Mouse (Mus musculus) MEL (cell line): ENCODE results near the gene Ager. TPM values are rescaled to one million over a fixed set of nuclear protein-coding genes. Genes with fewer than 3 reads are reported as not detected.

Experiments used
- DNase-seq: peaks from one replicate; pipeline ENCODE4 v3.0.0; 2011; ENCODE audit warnings: low read depth, low spot score
- H3K27ac ChIP-seq: 2 replicates; pipeline ENCODE4 v1.5.1; 2012; ENCODE audit warnings: low read depth, mild to moderate bottlenecking, control low read depth, low read length, moderate library complexity; ENCODE audit not compliant: control insufficient read depth
- H3K27me3 ChIP-seq, 2 experiments: fragments of 150-350 bp in 1 of 2; sonication (generic) in 1 of 2; 2 replicates each; pipeline ENCODE4 v1.6.1; 2012; ENCODE audit warnings: low read length in 2 of 2, mild to moderate bottlenecking in 2 of 2, improper control_type of control experiment in 1 of 2, moderate library complexity in 1 of 2; ENCODE audit not compliant: insufficient read depth in 2 of 2, control insufficient read depth in 1 of 2
- H3K36me3 ChIP-seq, 2 experiments: 2 replicates each; pipeline ENCODE4 v1.6.1; 2012 to 2014; ENCODE audit warnings: low read length in 2 of 2, improper control_type of control experiment in 1 of 2, inconsistent platforms in 1 of 2, mild to moderate bottlenecking in 1 of 2; ENCODE audit not compliant: insufficient read depth in 2 of 2, control insufficient read depth in 1 of 2
- H3K4me1 ChIP-seq, 2 experiments: fragments of 150-350 bp in 1 of 2; sonication (generic) in 1 of 2; 2 replicates each; pipeline ENCODE4 v1.6.1; 2012; ENCODE audit warnings: low read length in 2 of 2, improper control_type of control experiment in 1 of 2, mild to moderate bottlenecking in 1 of 2; ENCODE audit not compliant: insufficient read depth in 2 of 2, control insufficient read depth in 1 of 2
- H3K4me3 ChIP-seq, 2 experiments: fragments of 150-350 bp in 1 of 2; sonication (generic) in 1 of 2; 2 replicates each; pipeline ENCODE4 v1.5.1; 2012; ENCODE audit warnings: low read depth in 2 of 2, low read length in 2 of 2, mild to moderate bottlenecking in 2 of 2, moderate library complexity in 2 of 2, control low read depth in 1 of 2, improper control_type of control experiment in 1 of 2; ENCODE audit not compliant: control insufficient read depth in 1 of 2, insufficient read depth in 1 of 2
- H3K79me2 ChIP-seq: 2 replicates; pipeline ENCODE4 v1.6.1; 2012; ENCODE audit warnings: mild to moderate bottlenecking, low read length, moderate library complexity; ENCODE audit not compliant: control insufficient read depth, poor library complexity, insufficient read depth
- H3K9ac ChIP-seq: 2 replicates; pipeline ENCODE4 v1.6.1; 2012; ENCODE audit warnings: low read depth, mild to moderate bottlenecking, control low read depth, low read length, moderate library complexity; ENCODE audit not compliant: control insufficient read depth, poor library complexity, severe bottlenecking
- H3K9me3 ChIP-seq: fragments of 150-350 bp; sonication (generic); replicated peaks from 2 replicates; pipeline ENCODE4 v1.6.1; 2012; ENCODE audit warnings: mild to moderate bottlenecking, low read length, improper control_type of control experiment, moderate library complexity; ENCODE audit not compliant: insufficient read depth
- CHD2 ChIP-seq: IDR thresholded peaks from 2 replicates; pipeline ENCODE4 v1.6.1; 2011; ENCODE audit warnings: low read length, improper control_type of control experiment
- ELF1 ChIP-seq: IDR thresholded peaks from 2 replicates; pipeline ENCODE4 v1.6.1; 2014; ENCODE audit warnings: low read depth, mild to moderate bottlenecking, inconsistent platforms, low read length, improper control_type of control experiment, moderate library complexity
- EP300 ChIP-seq, 2 experiments: IDR thresholded peaks; 2 replicates each; pipeline ENCODE4 v1.6.1; 2011; ENCODE audit warnings: improper control_type of control experiment in 2 of 2, low read length in 2 of 2, low read depth in 1 of 2, mild to moderate bottlenecking in 1 of 2
- ETS1 ChIP-seq: IDR thresholded peaks from 2 replicates; pipeline ENCODE4 v1.6.1; 2012; ENCODE audit warnings: low read depth, mild to moderate bottlenecking, inconsistent platforms, low read length, improper control_type of control experiment, moderate library complexity
- GABPA ChIP-seq: IDR thresholded peaks from 2 replicates; pipeline ENCODE4 v1.6.1; 2012; ENCODE audit warnings: low read depth, mild to moderate bottlenecking, inconsistent platforms, low read length, improper control_type of control experiment, moderate library complexity
- HCFC1 ChIP-seq: IDR thresholded peaks from 2 replicates; pipeline ENCODE4 v1.6.1; 2012; ENCODE audit warnings: low read depth, mild to moderate bottlenecking, inconsistent platforms, low read length, improper control_type of control experiment, moderate library complexity
- KAT2A ChIP-seq: conservative IDR thresholded peaks from 2 replicates; pipeline ENCODE4 v1.6.1; 2012; ENCODE audit warnings: low read depth, low read length, improper control_type of control experiment, inconsistent platforms
- MAX ChIP-seq: IDR thresholded peaks from 2 replicates; pipeline ENCODE4 v1.6.1; 2011; ENCODE audit warnings: low read length, improper control_type of control experiment
- MYB ChIP-seq: IDR thresholded peaks from 2 replicates; pipeline ENCODE4 v1.6.1; 2011; ENCODE audit warnings: mild to moderate bottlenecking, low read depth, low read length, improper control_type of control experiment
- MYC ChIP-seq: IDR thresholded peaks from 2 replicates; pipeline ENCODE4 v1.6.1; 2011; ENCODE audit warnings: low read depth, mild to moderate bottlenecking, low read length, improper control_type of control experiment, moderate library complexity
- NELFE ChIP-seq: IDR thresholded peaks from 2 replicates; pipeline ENCODE4 v1.6.1; 2011; ENCODE audit warnings: low read depth, low read length, improper control_type of control experiment
- NRF1 ChIP-seq: IDR thresholded peaks from 2 replicates; pipeline ENCODE4 v1.6.1; 2014; ENCODE audit warnings: low read depth, mild to moderate bottlenecking, inconsistent platforms, low read length, improper control_type of control experiment, moderate library complexity; ENCODE audit not compliant: poor library complexity, insufficient read depth, severe bottlenecking
- RAD21 ChIP-seq: IDR thresholded peaks from 2 replicates; pipeline ENCODE4 v1.6.1; 2011; ENCODE audit warnings: mild to moderate bottlenecking, low read depth, low read length, improper control_type of control experiment
- RCOR1 ChIP-seq: IDR thresholded peaks from 2 replicates; pipeline ENCODE4 v1.6.1; 2012; ENCODE audit warnings: low read depth, mild to moderate bottlenecking, inconsistent platforms, low read length, improper control_type of control experiment
- SIN3A ChIP-seq: IDR thresholded peaks from 2 replicates; pipeline ENCODE4 v1.6.1; 2012; ENCODE audit warnings: low read length, improper control_type of control experiment, inconsistent platforms
- SMC3 ChIP-seq: IDR thresholded peaks from 2 replicates; pipeline ENCODE4 v1.6.1; 2011; ENCODE audit warnings: low read depth, low read length, improper control_type of control experiment
- TAL1 ChIP-seq: IDR thresholded peaks from 2 replicates; pipeline ENCODE4 v1.6.1; 2012; ENCODE audit warnings: mild to moderate bottlenecking, inconsistent platforms, low read length, moderate library complexity, mixed read lengths
- TCF12 ChIP-seq: IDR thresholded peaks from 2 replicates; pipeline ENCODE4 v1.6.1; 2014; ENCODE audit warnings: low read depth, mild to moderate bottlenecking, inconsistent platforms, low read length, improper control_type of control experiment, moderate library complexity
- UBTF ChIP-seq: IDR thresholded peaks from 2 replicates; pipeline ENCODE4 v1.6.1; 2012; ENCODE audit warnings: low read depth, mild to moderate bottlenecking, inconsistent platforms, low read length, improper control_type of control experiment, moderate library complexity, borderline replicate concordance; ENCODE audit not compliant: insufficient read depth
- USF2 ChIP-seq, 2 experiments: IDR thresholded peaks; 2 replicates each; pipeline ENCODE4 v1.6.1; 2011 to 2012; ENCODE audit warnings: improper control_type of control experiment in 2 of 2, low read length in 2 of 2, borderline replicate concordance in 1 of 2, inconsistent platforms in 1 of 2, low read depth in 1 of 2, mild to moderate bottlenecking in 1 of 2; ENCODE audit not compliant: insufficient read depth in 1 of 2
- ZC3H11A ChIP-seq: IDR thresholded peaks from 2 replicates; pipeline ENCODE4 v1.6.1; 2012; ENCODE audit warnings: low read depth, mild to moderate bottlenecking, inconsistent platforms, low read length, improper control_type of control experiment
- ZKSCAN1 ChIP-seq: IDR thresholded peaks from 2 replicates; pipeline ENCODE4 v1.6.1; 2012; ENCODE audit warnings: low read depth, mild to moderate bottlenecking, inconsistent platforms, low read length, improper control_type of control experiment, moderate library complexity
- ZMIZ1 ChIP-seq: IDR thresholded peaks from 2 replicates; pipeline ENCODE4 v1.6.1; 2012; ENCODE audit warnings: low read depth, mild to moderate bottlenecking, inconsistent platforms, low read length, improper control_type of control experiment, moderate library complexity
- ZNF384 ChIP-seq: IDR thresholded peaks from 2 replicates; pipeline ENCODE4 v1.6.1; 2012; ENCODE audit warnings: low read depth, mild to moderate bottlenecking, inconsistent platforms, low read length, improper control_type of control experiment
- polyA plus RNA-seq, 2 experiments: library from polyadenylated mRNA; stranded (reverse) in 1 of 2; unstranded in 1 of 2; fragments of >175 nt in 1 of 2; fragments of >200 nt in 1 of 2; gene quantifications; 2 replicates each; pipeline versions ENCODE4 v1.2.1 to v1.2.4; 2012; ENCODE audit warnings: low replicate concordance in 2 of 2, low read depth in 1 of 2; ENCODE audit not compliant: insufficient read length in 2 of 2, insufficient read depth in 1 of 2, missing spikeins in 1 of 2
- total RNA-seq: library from RNA; depleted of rRNA; stranded (reverse); fragments of 300-350 nt; gene quantifications from 2 replicates; pipeline ENCODE4 v1.2.3, GENCODE M21; 2012

The Ager gene
- total and polyA plus RNA-seq, 3 experiments, result 0.27 to 3.7 TPM; not detected in 1

- no peak; the same call in 1 of the 2 replicates for TF ChIP-seq ZKSCAN1
- TF ChIP-seq MAX, result no peak
- 0 out of 2 replicates have a peak, but pooled peaks have one; percentile 39 for TF ChIP-seq HCFC1
- no peak for TF ChIP-seq UBTF
- TF ChIP-seq SMC3, result peak; percentile 2; the same call in 1 of the 2 replicates
- TF ChIP-seq RCOR1, result peak; percentile 69
- peak; percentile 80 for TF ChIP-seq SIN3A
- no peak for TF ChIP-seq RAD21
- TF ChIP-seq ETS1, result peak; percentile 91
- TF ChIP-seq NELFE, result no peak
- TF ChIP-seq, all 39 proteins: peak for 16
Observed at GRCm38 (mm10) chr17:34613054-34613645, 15.5 kb downstream of the Ager start (continued).

- no peak overlapping the region for H3K4me3 ChIP-seq
- no peak for DNase-seq
- peak overlapping the region; percentile 91 for H3K27ac ChIP-seq
- peaks cover 0 to 13% of the 10 kb centered on the region in 2 experiments; a peak in 2 of 4 replicates for H3K36me3 ChIP-seq
- TF ChIP-seq ZMIZ1 (0 out of 2 replicates have a peak, but pooled peaks have one; percentile 3), EP300 (IDR thresholded peaks at IDR 0.05; ENCODE audit: low read depth in 1 of 2, low read length in 2 of 2) (no peak)
- TF ChIP-seq, all 39 proteins: peak for 1
- Histone ChIP-seq H3K4me1 (peaks cover 6 to 20% of the 10 kb centered on the region in 2 experiments; a peak in 3 of 4 replicates), H3K9ac (peak overlapping the region; percentile 19; the same call in 1 of the 2 replicates), H3K27me3 (no peaks in the 10 kb centered on the region), H3K79me2 (peaks cover 4% of the 10 kb centered on the region; the same call in 1 of the 2 replicates), H3K9me3 (no peaks in the 10 kb centered on the region)
Observed at GRCm38 (mm10) chr17:34613830-34614229, 16.2 kb downstream of the Ager start.

GRCm38 (mm10) chr17:34615871-34616270 is 18.2 kb downstream of the Ager start, which contains the start of gene Egfl8:
Gene Egfl8 (minus strand): TSS chr17:34615971.
- H3K36me3 ChIP-seq, result peaks cover 0 to 13% of the 10 kb centered on the region in 2 experiments; a peak in 2 of 4 replicates
- H3K9ac ChIP-seq, result no peak within 1 kb of the TSS
- H3K27ac ChIP-seq, result no peak within 1 kb of the TSS
- no peaks in the 10 kb centered on the region for H3K9me3 ChIP-seq
- DNase-seq, result no peak
- H3K27me3 ChIP-seq, result no peaks in the 10 kb centered on the region
- H3K4me1 ChIP-seq, result peaks cover 5 to 19% of the 10 kb centered on the region in 2 experiments; a peak in 3 of 4 replicates
- no peak within 1 kb of the TSS for H3K4me3 ChIP-seq
- no peaks in the 10 kb centered on the region for H3K79me2 ChIP-seq
- TF ChIP-seq ETS1 (no peak), RAD21 (no peak), NRF1 (no peak), KAT2A (no peak), MYB (no peak), ELF1 (no peak), TCF12 (no peak), GABPA (no peak), MYC (no peak), ZNF384 (no peak), CHD2 (no peak), TAL1 (no peak), USF2 (IDR thresholded peaks at IDR 0.05; ENCODE audit: borderline replicate concordance in 1 of 2, insufficient read depth in 1 of 2, low read depth in 1 of 2, low read length in 2 of 2) (no peak), ZC3H11A (no peak)
- TF ChIP-seq, all 39 proteins: peak for 0
